Comparison of ENCODE assay signal across 10 mouse cellular contexts in genomic region chr13:95994705-95995703, GRCm38 (mm10).
DNase-seq lines count a peak whose midpoint lies in the region; ATAC-seq lines count a peak whose summit lies in the region.
"Had no signal": no experiment of that assay in that cellular context is flagged by ENCODE, and none has a peak within 500 bp of the region (broad histone marks: within the 10 kb centered on the region; RNA-seq: fewer than 3 reads in every experiment).

No protein-coding gene starts in this region.

- H3K9ac ChIP-seq in embryonic facial prominence, embryonic 14.5 days (ENCODE audit: low read depth, low read length), result no peak overlapping the region
- no peak overlapping the region for H3K9ac ChIP-seq in limb, embryonic 12.5 days (replicated peaks)
- H3K9ac ChIP-seq in liver, embryonic 11.5 days (ENCODE audit: low read depth, low read length), result no peak overlapping the region
- H3K9ac ChIP-seq: heart, embryonic 13.5 days; liver, embryonic 14.5 days had no signal

- H3K9me3 ChIP-seq in embryonic facial prominence, embryonic 14.5 days (ENCODE audit: control insufficient read depth, low read length), result peaks cover 5% of the 10 kb centered on the region; the same call in 1 of the 2 replicates
- no peaks in the 10 kb centered on the region for H3K9me3 ChIP-seq in limb, embryonic 12.5 days
- no peaks in the 10 kb centered on the region for H3K9me3 ChIP-seq in liver, embryonic 11.5 days (ENCODE audit: control insufficient read depth, low read length)
- H3K9me3 ChIP-seq: heart, embryonic 13.5 days had no signal

- H3K27me3 ChIP-seq in embryonic facial prominence, embryonic 14.5 days (replicated peaks; ENCODE audit: control insufficient read depth, insufficient read depth, low read length), result no peaks in the 10 kb centered on the region
- no peaks in the 10 kb centered on the region for H3K27me3 ChIP-seq in limb, embryonic 12.5 days
- no peaks in the 10 kb centered on the region for H3K27me3 ChIP-seq in liver, embryonic 11.5 days (replicated peaks; ENCODE audit: control insufficient read depth, insufficient read depth, low read length)
- H3K27me3 ChIP-seq: heart, embryonic 13.5 days had no signal

- peak; percentile 21 for DNase-seq in 416B (ENCODE audit: low read depth)
- peak; percentile 68 for DNase-seq in ES-CJ7 (ENCODE audit: low read depth, low spot score)
- DNase-seq in embryonic facial prominence, embryonic 14.5 days (ENCODE audit: low spot score), result peak; percentile 60
- DNase-seq in liver, embryonic 11.5 days (ENCODE audit: low spot score), result no peak
- no peak for DNase-seq in thymus, adult 18-20 months
- no peak for DNase-seq in left cerebral cortex, adult 8-10 months (ENCODE audit: low spot score in 2 of 2)

- no peaks in the 10 kb centered on the region for H3K36me3 ChIP-seq in embryonic facial prominence, embryonic 14.5 days (ENCODE audit: control insufficient read depth, insufficient read depth, low read length)
- no peaks in the 10 kb centered on the region for H3K36me3 ChIP-seq in limb, embryonic 12.5 days
- H3K36me3 ChIP-seq in liver, embryonic 11.5 days (ENCODE audit: control insufficient read depth, insufficient read depth, low read length), result no peaks in the 10 kb centered on the region
- H3K36me3 ChIP-seq: heart, embryonic 13.5 days had no signal

- WGBS in embryonic facial prominence, embryonic 14.5 days, result 66% methylated on average over 27 of the region's 27 CpGs
- 60% methylated on average over 27 of the region's 27 CpGs for WGBS in limb, embryonic 12.5 days
- WGBS in liver, embryonic 11.5 days, result 72% methylated on average over 27 of the region's 27 CpGs

- H3K27ac ChIP-seq in embryonic facial prominence, embryonic 14.5 days (replicated peaks; ENCODE audit: low read depth, low read length), result no peak overlapping the region
- 0 out of 2 replicates have a peak overlapping the region, but pooled peaks have one; percentile 56 for H3K27ac ChIP-seq in limb, embryonic 12.5 days
- no peak overlapping the region for H3K27ac ChIP-seq in liver, embryonic 11.5 days (ENCODE audit: low read depth, low read length)
- H3K27ac ChIP-seq: heart, embryonic 13.5 days; liver, embryonic 14.5 days had no signal

- no peak overlapping the region for H3K4me2 ChIP-seq in embryonic facial prominence, embryonic 14.5 days (ENCODE audit: low read depth, low read length)
- H3K4me2 ChIP-seq in limb, embryonic 12.5 days, result no peak overlapping the region
- no peak overlapping the region for H3K4me2 ChIP-seq in liver, embryonic 11.5 days
- H3K4me2 ChIP-seq: heart, embryonic 13.5 days had no signal

- ATAC-seq in embryonic facial prominence, embryonic 14.5 days (ENCODE audit: low read depth), result 0 out of 2 replicates have a peak, but pooled peaks have one; percentile 18
- no peak for ATAC-seq in limb, embryonic 12.5 days (ENCODE audit: insufficient number of reproducible peaks, insufficient read depth, low FRiP score, low TSS enrichment, low read depth)
- no peak for ATAC-seq in erythroid progenitor cell, adult 5-6 weeks (replicated peaks; ENCODE audit: low FRiP score, poor library complexity, severe bottlenecking)
- no peak for ATAC-seq in liver, embryonic 11.5 days (replicated peaks; ENCODE audit: low FRiP score)

- H3K4me3 ChIP-seq in embryonic facial prominence, embryonic 14.5 days (ENCODE audit: low read depth, low read length), result no peak overlapping the region
- no peak overlapping the region for H3K4me3 ChIP-seq in limb, embryonic 12.5 days (replicated peaks)
- H3K4me3 ChIP-seq in liver, embryonic 11.5 days (ENCODE audit: low read depth, low read length), result no peak overlapping the region
- H3K4me3 ChIP-seq: heart, embryonic 13.5 days had no signal

- H3K4me1 ChIP-seq in embryonic facial prominence, embryonic 14.5 days (ENCODE audit: control insufficient read depth, insufficient read depth, low read length), result no peaks in the 10 kb centered on the region
- H3K4me1 ChIP-seq in limb, embryonic 12.5 days (replicated peaks), result peaks cover 21% of the 10 kb centered on the region
- no peaks in the 10 kb centered on the region for H3K4me1 ChIP-seq in liver, embryonic 11.5 days (replicated peaks; ENCODE audit: control insufficient read depth, insufficient read depth, low read length)
- H3K4me1 ChIP-seq: heart, embryonic 13.5 days had no signal

Comparison
In these comparisons a context has a peak if more than half of its experiments do, and no peak if none do; other contexts are left out.
1. DNase-seq: peak in 416B (single experiment), ES-CJ7 (single experiment) and embryonic facial prominence, embryonic 14.5 days (single experiment); none in liver, embryonic 11.5 days (single experiment), thymus, adult 18-20 months (0 of 2) and left cerebral cortex, adult 8-10 months (0 of 2).